Mouse (Mus musculus) stomach, embryonic 14.5 days (tissue): ENCODE results near the gene Hoxa5. TPM values are rescaled to one million over a fixed set of nuclear protein-coding genes. Genes with fewer than 3 reads are reported as not detected.

Experiments
- ATAC-seq: fragments of 200-750 bp; cut with Nextera tagmentation; 2 replicates; pipeline ENCODE4 v1.8.0; 2017; ENCODE audit warnings: low read depth, moderate TSS enrichment; ENCODE audit not compliant: insufficient number of reproducible peaks, insufficient read depth, low FRiP score
- H3K27ac ChIP-seq: fragments of 300-500 bp; sonication (generic); 2 replicates; pipeline ENCODE4 v1.5.1; 2014; ENCODE audit warnings: mild to moderate bottlenecking, low read length, moderate library complexity, mixed read lengths
- H3K27me3 ChIP-seq: fragments of 300-500 bp; sonication (generic); 2 replicates; pipeline ENCODE4 v1.6.1; 2014; ENCODE audit warnings: low read length, control low read depth, mixed read lengths; ENCODE audit not compliant: control insufficient read depth, insufficient read depth
- H3K36me3 ChIP-seq: fragments of 300-500 bp; sonication (generic); 2 replicates; pipeline ENCODE4 v1.6.1; 2014; ENCODE audit warnings: mild to moderate bottlenecking, control low read depth, low read length, moderate library complexity, mixed read lengths; ENCODE audit not compliant: control insufficient read depth, insufficient read depth
- H3K4me1 ChIP-seq: fragments of 300-500 bp; sonication (generic); 2 replicates; pipeline ENCODE4 v1.6.1; 2014; ENCODE audit warnings: low read length, control low read depth, mixed read lengths; ENCODE audit not compliant: control insufficient read depth, insufficient read depth
- H3K4me2 ChIP-seq: fragments of 300-500 bp; sonication (generic); replicated peaks from 2 replicates; pipeline ENCODE4 v1.6.1; 2014; ENCODE audit warnings: low read depth, low read length, control low read depth
- H3K4me3 ChIP-seq: fragments of 300-500 bp; sonication (generic); 2 replicates; pipeline ENCODE4 v1.5.1; 2014; ENCODE audit warnings: low read depth, low read length, control low read depth
- H3K9ac ChIP-seq: fragments of 300-500 bp; sonication (generic); replicated peaks from 2 replicates; pipeline ENCODE4 v1.6.1; 2014; ENCODE audit warnings: low read depth, mild to moderate bottlenecking, control low read depth, low read length, moderate library complexity, mixed read lengths
- H3K9me3 ChIP-seq: fragments of 300-500 bp; sonication (generic); 2 replicates; pipeline ENCODE4 v1.6.1; 2016; ENCODE audit warnings: low read depth, low read length, control low read depth; ENCODE audit not compliant: control insufficient read depth
- WGBS: fragments of 180-500 bp; shearing (Covaris S2); extraction: QIAGEN DNeasy Blood & Tissue Kit; methylation state at CpG from one replicate; pipeline ENCODE4 v1.1.7; 2014; 5-methylcytosine and 5-hydroxymethylcytosine counted together
- polyA plus RNA-seq: library from polyadenylated mRNA; unstranded; fragments of >200 nt; fragmentation: Nextera tagmentation; extraction: Ambion mirVana; gene quantifications from 2 replicates; pipeline ENCODE4 v1.2.1, GENCODE M21; 2014

The Hoxa5 gene
- polyA plus RNA-seq, 1 experiment from 2014 or later = 24.4 TPM

DNA sequence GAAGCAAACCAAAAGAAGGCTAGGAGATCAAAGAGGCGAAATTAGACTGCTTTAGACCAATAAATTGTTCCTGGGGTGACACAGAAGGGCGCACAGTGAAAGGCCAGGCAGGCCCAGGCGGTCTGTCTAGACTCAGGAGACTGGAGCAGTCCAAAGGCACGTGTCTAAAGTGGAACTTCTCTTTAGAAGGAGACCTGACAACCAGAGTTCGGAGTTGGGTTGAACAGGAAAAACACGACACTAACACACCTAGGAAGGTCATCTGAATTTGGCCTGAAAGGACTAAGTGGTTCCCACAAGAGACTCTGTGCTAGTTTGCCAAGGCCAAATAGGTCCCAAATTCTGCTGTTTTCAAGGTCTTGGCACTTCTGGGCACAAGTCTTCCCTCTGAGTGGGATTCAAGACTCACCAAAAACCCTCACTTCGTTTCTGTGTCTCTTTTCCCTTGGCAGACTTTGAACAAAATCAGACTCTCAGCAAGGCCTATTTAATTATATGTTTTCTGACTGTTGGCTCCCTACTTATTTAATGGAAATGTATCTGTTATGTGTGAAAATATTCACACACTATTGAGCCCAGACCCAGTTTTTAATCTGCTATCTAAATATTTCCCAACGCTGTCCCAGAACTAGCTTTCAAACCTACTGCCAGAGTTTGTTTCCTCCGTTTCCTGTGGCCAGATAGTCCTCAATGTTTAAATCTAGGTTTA, 15.0 kb upstream of the Hoxa5 start:
- H3K4me3 ChIP-seq = no peak overlapping the region
- H3K4me1 ChIP-seq = 0 out of 2 replicates have a peak, but pooled peaks cover 4% of the 10 kb centered on the region
- ATAC-seq = no peak
- no peaks in the 10 kb centered on the region for H3K36me3 ChIP-seq
- peaks cover 63% of the 10 kb centered on the region for H3K27me3 ChIP-seq
- H3K27ac ChIP-seq = peak overlapping the region; percentile 35; the same call in 1 of the 2 replicates
- peak overlapping the region; percentile 22; the same call in 1 of the 2 replicates for H3K4me2 ChIP-seq
- WGBS = 40% methylated on average over 9 of the region's 9 CpGs
- no peaks in the 10 kb centered on the region for H3K9me3 ChIP-seq
- H3K9ac ChIP-seq = no peak overlapping the region; the same call in 1 of the 2 replicates

GRCm38 (mm10) chr6:52218643-52219215, 14.3 kb upstream of the Hoxa5 start:
- Histone ChIP-seq H3K27me3 (peaks cover 67% of the 10 kb centered on the region), H3K4me2 (peak overlapping the region; percentile 44; the same call in 1 of the 2 replicates), H3K4me3 (no peak overlapping the region), H3K9me3 (no peaks in the 10 kb centered on the region), H3K4me1 (0 out of 2 replicates have a peak, but pooled peaks cover 4% of the 10 kb centered on the region), H3K27ac (no peak overlapping the region), H3K9ac (no peak overlapping the region), H3K36me3 (no peaks in the 10 kb centered on the region)
- no peak for ATAC-seq
- 17% methylated on average over 14 of the region's 14 CpGs for WGBS

DNA sequence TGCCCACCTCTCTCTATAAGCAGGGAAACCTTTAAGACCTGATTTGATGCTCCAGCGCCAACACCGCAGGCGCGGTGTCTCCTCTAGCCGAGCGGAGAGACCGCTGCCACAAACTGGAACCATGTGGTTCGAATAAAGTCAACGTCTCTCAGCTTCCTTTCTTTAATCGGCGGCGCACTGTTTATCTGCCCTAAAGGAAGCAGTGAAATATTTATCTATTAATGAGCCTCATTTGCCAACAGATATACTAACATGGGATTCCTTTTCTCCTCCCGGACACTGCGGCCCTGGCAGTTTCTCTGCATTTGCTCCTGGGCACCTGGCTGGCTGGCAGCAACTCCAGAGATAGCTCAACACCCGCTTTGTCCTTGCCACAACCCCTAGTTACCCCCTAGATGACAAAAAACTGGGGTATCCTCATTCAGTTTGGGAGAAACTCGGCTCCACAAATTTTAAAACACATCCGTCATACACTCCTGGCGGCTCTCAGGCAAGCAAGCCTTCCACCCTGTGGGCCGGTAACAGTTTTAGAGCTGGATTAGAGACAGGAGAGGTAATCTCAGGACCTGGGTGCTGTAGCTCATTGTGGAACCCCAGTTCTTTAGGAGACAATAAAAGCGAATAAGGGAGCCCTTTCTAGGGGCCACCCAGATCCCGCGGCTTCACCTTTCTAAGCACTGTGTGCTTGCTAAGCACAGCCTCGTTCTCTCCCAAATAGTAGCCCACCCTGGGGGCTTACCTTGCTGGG, 13.7 kb upstream of the Hoxa5 start:
- H3K4me2 ChIP-seq = peak overlapping the region; percentile 44
- peak overlapping the region; percentile 41; the same call in 1 of the 2 replicates for H3K9ac ChIP-seq
- peaks cover 62% of the 10 kb centered on the region for H3K27me3 ChIP-seq
- H3K27ac ChIP-seq = peak overlapping the region; percentile 10; the same call in 1 of the 2 replicates
- H3K4me3 ChIP-seq = peak overlapping the region; percentile 41
- no peak for ATAC-seq
- H3K36me3 ChIP-seq = no peaks in the 10 kb centered on the region
- H3K4me1 ChIP-seq = 0 out of 2 replicates have a peak, but pooled peaks cover 4% of the 10 kb centered on the region
- no peaks in the 10 kb centered on the region for H3K9me3 ChIP-seq
- WGBS = 9% methylated on average over 23 of the region's 23 CpGs

DNA sequence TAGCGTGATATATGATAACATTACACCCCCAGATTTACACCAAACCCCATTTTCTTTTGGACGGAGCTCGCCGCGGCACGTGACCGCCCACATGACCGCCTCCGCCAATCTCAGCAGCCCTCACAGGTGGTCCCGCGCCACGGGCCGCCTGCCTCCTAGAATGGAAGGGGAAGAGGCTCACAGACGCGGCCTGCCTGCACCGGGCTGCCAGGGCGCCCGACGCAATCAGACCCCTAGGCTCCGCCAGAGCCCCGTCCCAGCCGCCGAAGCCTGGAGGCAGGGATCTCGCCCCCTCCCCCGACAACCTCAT, 13.0 kb upstream of the Hoxa5 start:
- Histone ChIP-seq H3K9ac (peak overlapping the region; percentile 41), H3K9me3 (no peaks in the 10 kb centered on the region), H3K4me3 (peak overlapping the region; percentile 41), H3K36me3 (no peaks in the 10 kb centered on the region), H3K27me3 (peaks cover 59% of the 10 kb centered on the region), H3K27ac (peak overlapping the region; percentile 44; the same call in 1 of the 2 replicates), H3K4me2 (peak overlapping the region; percentile 44), H3K4me1 (0 out of 2 replicates have a peak, but pooled peaks cover 4% of the 10 kb centered on the region)
- ATAC-seq = peak; percentile 71; the same call in 1 of the 2 replicates
- under 1% methylated on average over 25 of the region's 25 CpGs for WGBS

DNA sequence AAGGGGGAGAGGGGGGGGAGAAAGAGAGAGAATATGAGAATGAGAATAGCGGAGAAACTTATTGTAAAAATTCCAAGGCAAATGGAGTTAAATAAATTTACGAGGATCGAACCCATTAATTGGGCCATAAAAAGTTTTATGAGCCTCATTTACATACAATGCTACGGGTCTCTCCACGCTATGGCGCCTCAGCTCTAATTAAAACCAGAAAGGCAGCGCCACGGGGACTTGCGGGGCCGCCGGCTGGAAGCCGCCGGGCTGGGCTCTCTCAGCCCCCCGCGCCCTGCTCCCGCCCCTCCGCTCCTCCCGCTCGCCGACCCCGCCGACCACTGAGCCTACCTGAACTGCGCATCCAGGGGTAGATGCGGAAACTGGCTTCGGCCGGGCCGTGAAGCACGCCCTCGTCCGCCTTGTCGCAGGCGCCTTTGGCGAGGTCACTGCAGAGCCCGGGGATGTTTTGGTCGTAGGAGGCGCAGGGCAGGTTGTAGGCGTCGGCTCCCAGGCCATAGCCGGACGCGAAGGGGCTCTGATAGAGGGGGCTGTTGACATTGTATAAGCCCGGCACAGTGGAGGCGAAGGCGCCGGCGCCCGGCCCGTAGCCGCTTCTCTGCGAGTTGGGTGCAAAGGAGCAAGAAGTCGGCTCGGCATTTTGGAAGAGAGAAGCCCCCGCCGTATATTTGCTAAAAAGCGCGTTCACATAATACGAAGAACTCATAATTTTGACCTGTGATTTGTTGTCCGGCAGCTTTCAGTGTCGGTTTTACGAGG, 12.5 kb upstream of the Hoxa5 start:
- Histone ChIP-seq H3K4me1 (0 out of 2 replicates have a peak, but pooled peaks cover 4% of the 10 kb centered on the region), H3K9ac (peak overlapping the region; percentile 31), H3K36me3 (no peaks in the 10 kb centered on the region), H3K4me3 (peak overlapping the region; percentile 41), H3K27ac (peak overlapping the region; percentile 44; the same call in 1 of the 2 replicates), H3K9me3 (no peaks in the 10 kb centered on the region), H3K4me2 (peak overlapping the region; percentile 44), H3K27me3 (peaks cover 55% of the 10 kb centered on the region)
- whole genome bisulfite sequencing = 2% methylated on average over 60 of the region's 60 CpGs
- ATAC-seq = no peak

DNA sequence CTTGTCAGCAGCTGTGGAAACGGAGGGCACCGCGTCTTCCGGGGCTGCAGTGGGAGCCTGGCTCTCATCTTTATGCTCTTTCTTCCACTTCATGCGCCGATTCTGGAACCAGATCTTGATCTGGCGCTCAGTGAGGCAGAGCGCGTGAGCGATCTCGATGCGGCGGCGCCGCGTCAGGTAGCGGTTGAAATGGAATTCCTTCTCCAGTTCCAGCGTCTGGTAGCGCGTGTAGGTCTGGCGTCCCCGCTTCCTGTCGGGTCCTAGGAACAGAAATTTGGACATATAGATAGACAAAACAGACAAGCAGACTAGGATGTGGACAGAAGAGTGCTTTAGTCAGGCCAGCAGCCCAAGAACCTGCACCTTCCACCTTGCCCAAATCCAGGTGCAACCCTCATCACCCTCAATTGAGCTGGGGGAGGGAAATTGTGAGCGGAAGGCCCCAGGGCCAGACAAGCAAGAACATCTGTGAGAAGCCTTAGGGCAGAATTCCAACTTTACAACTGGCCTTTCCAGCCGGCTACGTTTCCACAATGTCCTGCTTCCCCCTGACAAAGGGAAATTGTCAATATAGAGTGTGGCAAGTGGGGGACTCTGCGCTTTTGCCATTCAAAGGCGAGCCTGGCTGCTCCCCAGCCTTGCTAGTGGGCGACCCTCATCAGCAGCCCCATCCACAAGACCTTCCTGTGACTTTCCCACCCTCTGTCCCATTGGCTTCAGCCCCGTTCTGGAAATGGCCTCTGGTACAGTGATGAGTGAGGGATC, 11.6 kb upstream of the Hoxa5 start:
- Histone ChIP-seq H3K9ac (peak overlapping the region; percentile 26), H3K4me3 (peak overlapping the region; percentile 41), H3K4me1 (0 out of 2 replicates have a peak, but pooled peaks cover 4% of the 10 kb centered on the region), H3K27ac (peak overlapping the region; percentile 6; the same call in 1 of the 2 replicates), H3K9me3 (no peaks in the 10 kb centered on the region), H3K4me2 (peak overlapping the region; percentile 44), H3K27me3 (peaks cover 59% of the 10 kb centered on the region), H3K36me3 (no peaks in the 10 kb centered on the region)
- 4% methylated on average over 30 of the region's 30 CpGs for WGBS
- no peak for ATAC-seq

DNA sequence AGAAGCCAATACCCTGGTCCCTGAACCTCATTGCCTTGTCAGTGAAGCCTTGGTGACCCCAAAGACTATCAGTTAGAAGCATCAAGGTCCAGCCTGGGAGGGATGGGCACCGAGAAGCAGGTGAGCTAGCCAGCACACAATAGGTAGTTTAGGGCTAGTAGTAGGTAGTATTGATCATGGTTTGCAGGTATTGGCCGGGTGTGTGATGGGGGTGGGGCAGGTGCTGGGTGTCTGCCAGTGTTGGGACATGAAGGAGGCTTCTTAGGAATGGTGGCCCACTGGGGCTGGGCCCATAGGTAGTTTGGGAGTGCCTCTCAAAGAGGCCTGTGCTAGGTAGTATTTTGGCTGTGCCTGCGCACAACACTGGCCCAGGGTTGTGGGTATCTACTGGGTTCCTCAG, 10.7 kb upstream of the Hoxa5 start:
- Histone ChIP-seq H3K4me1 (0 out of 2 replicates have a peak, but pooled peaks cover 4% of the 10 kb centered on the region), H3K27me3 (peaks cover 54% of the 10 kb centered on the region), H3K4me2 (peak overlapping the region; percentile 44; the same call in 1 of the 2 replicates), H3K27ac (no peak overlapping the region), H3K4me3 (no peak overlapping the region), H3K36me3 (no peaks in the 10 kb centered on the region), H3K9ac (no peak overlapping the region), H3K9me3 (no peaks in the 10 kb centered on the region)
- 31% methylated on average over 3 of the region's 3 CpGs for WGBS
- ATAC-seq = no peak
